Mouse (Mus musculus) heart, embryonic 13.5 days (tissue): ENCODE measurements at regions not wholly inside any gene's neighbourhood (a gene's known extent, or its start where the extent isn't known, plus 50 kb on each side); places are given as distances from the start of the nearest gene placed in this dataset.

Source experiments
- ATAC-seq: fragments of 200-750 bp; cut with Nextera tagmentation; 2 replicates; pipeline ENCODE4 v1.8.0; 2017; ENCODE audit warnings: moderate TSS enrichment; ENCODE audit not compliant: insufficient number of reproducible peaks, low FRiP score, low TSS enrichment; ENCODE audit errors: extremely low read depth
- H3K27ac ChIP-seq: fragments of 300-500 bp; sonication (generic); replicated peaks from 2 replicates; pipeline ENCODE4 v1.5.1; 2015; ENCODE audit warnings: moderate library complexity, mild to moderate bottlenecking, inconsistent platforms
- H3K27me3 ChIP-seq: fragments of 300-500 bp; sonication (generic); replicated peaks from 2 replicates; pipeline ENCODE4 v1.6.1; 2015; ENCODE audit warnings: mild to moderate bottlenecking, inconsistent platforms
- H3K36me3 ChIP-seq: fragments of 300-500 bp; sonication (generic); 2 replicates; pipeline ENCODE4 v1.6.1; 2015; ENCODE audit warnings: mild to moderate bottlenecking, inconsistent platforms
- H3K4me1 ChIP-seq: fragments of 300-500 bp; sonication (generic); 2 replicates; pipeline ENCODE4 v1.6.1; 2015; ENCODE audit warnings: inconsistent platforms
- H3K4me2 ChIP-seq: fragments of 300-500 bp; sonication (generic); 2 replicates; pipeline ENCODE4 v1.6.1; 2015; ENCODE audit warnings: inconsistent platforms, mild to moderate bottlenecking, moderate library complexity
- H3K4me3 ChIP-seq: fragments of 300-500 bp; sonication (generic); 2 replicates; pipeline ENCODE4 v1.5.1; 2015; ENCODE audit warnings: moderate library complexity, mild to moderate bottlenecking, inconsistent platforms
- H3K9ac ChIP-seq: fragments of 300-500 bp; sonication (generic); 2 replicates; pipeline ENCODE4 v1.6.1; 2015; ENCODE audit warnings: inconsistent platforms, mild to moderate bottlenecking, moderate library complexity
- H3K9me3 ChIP-seq: fragments of 300-500 bp; sonication (generic); 2 replicates; pipeline ENCODE4 v1.6.1; 2016; ENCODE audit warnings: inconsistent platforms
- WGBS: fragments of 180-500 bp; shearing (Covaris S2); methylation state at CpG from one replicate; pipeline ENCODE4 v1.1.7; 2015; ENCODE audit warnings: mixed read lengths; 5-methylcytosine and 5-hydroxymethylcytosine counted together

DNA sequence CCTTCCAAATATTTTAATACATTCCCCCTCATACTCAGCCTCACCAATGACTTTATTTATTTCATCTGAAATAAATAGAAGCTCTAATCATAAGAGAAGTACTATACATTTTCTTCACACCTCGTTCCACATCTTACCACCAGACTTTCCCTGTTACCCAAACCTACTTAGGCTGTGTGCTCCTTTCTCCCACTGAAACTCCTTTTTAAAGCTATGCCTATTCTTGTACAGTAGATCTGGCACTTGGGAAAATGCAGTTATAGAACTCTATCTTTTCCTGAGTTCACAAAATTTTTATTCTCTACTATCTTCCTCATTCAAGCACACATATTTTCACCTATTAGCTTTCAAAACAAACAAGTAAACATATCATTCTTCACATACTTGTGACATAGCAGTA lies 272.8 kb upstream of the Prkd1 start:
- no peak overlapping the region for H3K4me3 ChIP-seq
- no peaks in the 10 kb centered on the region for H3K4me1 ChIP-seq
- WGBS: 59% methylated on average over 1 of the region's 1 CpGs
- no peak for ATAC-seq
- H3K4me2 ChIP-seq: no peak overlapping the region
- no peaks in the 10 kb centered on the region for H3K27me3 ChIP-seq
- H3K36me3 ChIP-seq: no peaks in the 10 kb centered on the region
- no peak overlapping the region for H3K27ac ChIP-seq
- H3K9ac ChIP-seq: no peak overlapping the region
- peaks cover 9% of the 10 kb centered on the region; the same call in 1 of the 2 replicates for H3K9me3 ChIP-seq

DNA sequence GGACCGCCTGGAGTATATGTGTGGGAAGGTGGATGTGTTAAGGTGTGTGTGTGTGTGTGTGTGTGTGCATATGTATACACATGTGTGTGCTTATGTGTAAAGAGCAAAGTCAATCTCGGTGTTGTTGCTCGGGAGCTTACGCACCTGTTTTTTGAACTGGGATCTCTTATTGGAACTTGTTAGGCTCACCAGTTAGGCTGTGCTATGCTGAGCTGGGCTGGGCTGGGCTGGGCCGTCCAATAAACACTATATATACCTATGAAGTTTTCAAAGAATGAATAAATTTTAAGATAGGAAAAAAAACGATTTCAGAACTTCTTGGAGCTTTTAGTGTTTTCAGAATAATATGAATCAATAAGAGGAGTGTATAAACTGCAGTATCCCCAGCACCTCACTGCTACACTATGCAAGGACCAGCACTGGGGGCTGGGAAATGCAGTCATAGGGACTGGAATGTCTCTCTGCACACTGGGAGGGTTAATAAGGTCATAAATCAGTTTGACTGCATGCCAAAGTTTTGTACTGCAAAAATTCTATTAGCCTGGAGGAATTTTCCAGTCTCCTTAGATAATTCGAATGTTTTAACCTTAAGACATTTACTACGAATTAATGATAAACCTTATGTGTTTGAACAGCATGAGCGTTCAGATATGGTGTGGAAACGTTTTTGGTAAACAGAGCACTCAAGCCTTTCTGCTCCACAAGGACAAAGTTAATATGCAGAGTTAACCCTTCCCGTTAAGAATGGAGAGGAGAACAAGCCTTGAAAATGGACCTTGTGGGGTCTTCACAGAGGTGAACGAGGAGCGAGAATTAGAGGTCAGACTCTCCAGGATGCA lies 250.9 kb upstream of the Prkd1 start:
- 71% methylated on average over 13 of the region's 13 CpGs for WGBS
- no peak overlapping the region for H3K27ac ChIP-seq

DNA sequence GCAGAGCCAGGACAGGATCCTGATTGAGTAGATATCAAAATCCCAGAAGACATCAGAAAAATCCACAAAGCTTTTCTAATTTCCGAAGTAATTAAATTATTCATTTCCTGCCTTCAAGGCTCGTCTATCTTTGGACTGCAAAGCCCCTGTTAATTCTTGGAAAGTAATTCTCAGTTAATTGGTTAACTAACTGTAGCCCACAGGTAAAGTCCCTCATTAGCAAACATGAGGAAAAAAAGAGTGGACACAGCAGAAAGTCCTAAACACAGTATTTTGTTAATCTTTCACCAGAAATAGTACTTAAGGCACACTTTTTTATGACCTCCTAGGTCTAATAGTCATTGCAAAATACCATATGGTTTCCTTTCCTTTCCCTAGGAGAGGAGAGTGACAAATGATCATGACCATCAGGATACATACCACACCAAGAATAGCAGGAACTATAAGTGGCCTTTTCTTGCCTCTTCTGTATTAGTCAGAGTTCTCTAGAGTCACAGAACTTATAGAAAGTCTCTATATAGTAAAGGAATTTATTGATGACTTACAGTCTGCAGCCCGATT lies 248.8 kb upstream of the Prkd1 start:
- no peaks in the 10 kb centered on the region for H3K4me1 ChIP-seq
- H3K27me3 ChIP-seq: no peaks in the 10 kb centered on the region
- ATAC-seq: no peak
- no peak overlapping the region for H3K9ac ChIP-seq
- no peak overlapping the region for H3K27ac ChIP-seq
- WGBS: 68% methylated on average over 3 of the region's 3 CpGs
- no peak overlapping the region for H3K4me2 ChIP-seq
- no peak overlapping the region for H3K4me3 ChIP-seq
- 0 out of 2 replicates have a peak, but pooled peaks cover 4% of the 10 kb centered on the region for H3K9me3 ChIP-seq
- no peaks in the 10 kb centered on the region for H3K36me3 ChIP-seq

More for the DNA sequence above, 250.9 kb upstream of the Prkd1 start:
- H3K36me3 ChIP-seq: no peaks in the 10 kb centered on the region
- H3K4me2 ChIP-seq: no peak overlapping the region
- H3K27me3 ChIP-seq: no peaks in the 10 kb centered on the region
- no peak for ATAC-seq
- H3K4me1 ChIP-seq: no peaks in the 10 kb centered on the region
- no peak overlapping the region for H3K4me3 ChIP-seq
- H3K9ac ChIP-seq: no peak overlapping the region
- 0 out of 2 replicates have a peak, but pooled peaks cover 4% of the 10 kb centered on the region for H3K9me3 ChIP-seq

DNA sequence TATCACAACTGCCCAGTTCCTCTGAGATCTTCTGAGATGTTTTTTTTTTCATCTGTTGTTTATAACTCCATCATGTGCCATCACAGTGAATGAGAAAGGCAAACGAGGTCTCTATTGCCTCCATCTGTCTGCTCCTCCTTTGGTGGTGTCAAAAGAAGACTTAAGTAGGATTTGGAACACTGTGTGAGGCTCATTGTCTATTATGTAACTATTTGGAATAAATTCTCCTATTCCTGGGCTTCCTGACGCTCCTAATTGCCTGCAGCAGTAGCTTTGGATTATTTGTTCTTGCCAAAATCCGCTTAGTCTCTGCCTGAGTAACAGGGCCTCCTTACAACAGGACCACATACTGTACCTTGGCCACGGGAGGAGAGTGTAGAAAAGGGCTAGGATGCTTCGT lies 244.7 kb upstream of the Prkd1 start:
- Histone ChIP-seq H3K27ac (no peak overlapping the region), H3K36me3 (no peaks in the 10 kb centered on the region), H3K9me3 (no peaks in the 10 kb centered on the region), H3K4me1 (no peaks in the 10 kb centered on the region), H3K4me3 (no peak overlapping the region), H3K4me2 (no peak overlapping the region), H3K27me3 (no peaks in the 10 kb centered on the region), H3K9ac (no peak overlapping the region)
- no peak for ATAC-seq
- WGBS: 54% methylated on average over 5 of the region's 5 CpGs

DNA sequence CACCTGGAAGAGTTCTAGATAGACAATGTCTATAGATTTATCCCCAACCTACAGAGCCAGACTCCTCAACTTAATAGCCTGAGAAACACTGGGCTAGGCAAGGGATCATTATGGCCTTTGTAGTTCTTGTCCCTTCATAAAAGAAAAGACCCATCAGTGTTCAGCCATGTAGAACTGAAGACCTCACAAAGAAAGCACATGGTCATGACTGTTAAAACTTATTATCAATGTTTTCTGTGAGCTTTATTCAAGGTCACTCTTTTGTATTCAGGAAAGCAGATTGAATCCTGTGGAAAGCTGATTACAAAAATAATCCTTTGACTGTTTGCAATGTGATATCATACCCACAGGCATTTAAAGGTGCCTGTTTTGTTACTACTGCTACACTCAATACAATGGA lies 226.9 kb upstream of the Prkd1 start:
- ATAC-seq: no peak
- Histone ChIP-seq H3K9me3 (no peaks in the 10 kb centered on the region), H3K27ac (no peak overlapping the region), H3K9ac (no peak overlapping the region), H3K4me3 (no peak overlapping the region), H3K27me3 (no peaks in the 10 kb centered on the region), H3K4me2 (no peak overlapping the region), H3K4me1 (no peaks in the 10 kb centered on the region), H3K36me3 (no peaks in the 10 kb centered on the region)

DNA sequence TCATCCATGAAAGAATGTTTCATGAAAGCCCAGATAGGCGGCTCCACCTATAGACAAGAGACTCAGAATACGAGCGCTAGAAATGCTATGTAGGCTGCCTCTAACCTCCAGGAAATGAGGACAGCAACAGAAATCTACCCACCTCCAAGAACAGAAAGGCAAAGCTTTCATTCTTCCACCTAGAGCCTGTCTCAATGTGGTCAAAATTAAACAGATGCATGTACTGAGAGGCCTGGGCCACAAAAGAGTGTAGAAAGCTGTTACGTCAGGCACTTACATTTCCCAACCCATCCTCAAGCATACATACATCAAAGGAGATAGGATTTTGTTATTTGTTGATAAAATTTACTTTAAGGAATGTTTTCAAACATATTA lies 225.1 kb upstream of the Prkd1 start:
- no peaks in the 10 kb centered on the region for H3K4me1 ChIP-seq
- no peak overlapping the region for H3K4me2 ChIP-seq
- H3K36me3 ChIP-seq: no peaks in the 10 kb centered on the region
- no peak overlapping the region for H3K27ac ChIP-seq
- no peak for ATAC-seq
- H3K9me3 ChIP-seq: no peaks in the 10 kb centered on the region
- WGBS: 81% methylated on average over 4 of the region's 4 CpGs
- no peak overlapping the region for H3K9ac ChIP-seq
- H3K4me3 ChIP-seq: no peak overlapping the region
- H3K27me3 ChIP-seq: no peaks in the 10 kb centered on the region

DNA sequence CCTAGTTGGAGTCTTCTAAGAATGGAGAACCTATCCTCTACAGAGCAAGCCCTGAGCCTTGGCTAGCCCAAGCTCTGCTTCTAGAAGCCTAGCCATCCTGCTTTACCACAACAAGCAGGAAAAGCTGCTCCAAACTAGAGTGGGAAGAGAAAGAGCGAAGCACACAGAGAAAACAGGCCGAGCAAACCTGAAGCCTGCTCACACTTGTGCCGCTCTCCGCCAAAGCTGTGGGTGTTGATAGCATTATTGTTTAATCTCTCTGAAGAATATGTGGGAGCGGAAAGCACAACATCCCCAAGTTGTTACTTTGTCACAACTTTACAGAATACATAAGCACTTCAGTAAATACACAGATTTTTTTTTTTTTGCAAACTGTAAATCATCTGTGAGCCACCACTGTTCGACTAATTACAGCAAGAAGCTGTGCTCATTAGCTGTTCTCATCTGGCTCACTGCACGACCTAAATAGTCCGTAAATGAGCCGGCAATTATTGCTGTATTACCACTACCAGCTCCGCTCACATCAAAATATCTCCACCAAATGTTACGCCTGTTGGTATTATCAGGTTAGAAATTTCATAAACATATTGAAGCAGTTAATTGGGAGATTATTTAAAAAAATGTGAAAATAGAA lies 224.6 kb upstream of the Prkd1 start:
- Histone ChIP-seq H3K27ac (no peak overlapping the region), H3K9ac (no peak overlapping the region), H3K4me3 (no peak overlapping the region), H3K4me2 (no peak overlapping the region), H3K36me3 (no peaks in the 10 kb centered on the region), H3K9me3 (no peaks in the 10 kb centered on the region), H3K27me3 (no peaks in the 10 kb centered on the region), H3K4me1 (no peaks in the 10 kb centered on the region)
- no peak for ATAC-seq
- WGBS: 77% methylated on average over 11 of the region's 11 CpGs

DNA sequence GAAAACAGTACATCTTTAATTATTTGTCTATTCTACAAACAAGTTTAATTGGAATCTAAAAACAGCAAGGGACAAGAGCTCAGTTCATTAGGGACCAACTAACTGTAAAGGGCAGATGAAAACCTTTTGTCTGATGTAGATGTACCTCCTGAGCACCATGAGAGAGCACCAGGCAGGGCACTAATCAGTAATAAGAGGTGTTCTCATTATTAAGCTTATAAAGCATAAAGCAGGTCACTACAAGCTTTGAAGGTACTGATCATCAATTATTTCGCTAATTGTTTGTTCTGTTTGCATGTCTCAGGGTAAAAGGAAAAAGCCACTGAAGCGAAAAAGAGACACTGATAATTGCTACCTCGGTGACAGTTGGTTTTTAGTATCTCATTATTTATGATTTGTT lies 202.7 kb upstream of the Prkd1 start:
- 67% methylated on average over 3 of the region's 3 CpGs for WGBS
- H3K4me1 ChIP-seq: no peaks in the 10 kb centered on the region
- H3K4me2 ChIP-seq: no peak overlapping the region
- no peak overlapping the region for H3K4me3 ChIP-seq
- H3K9ac ChIP-seq: no peak overlapping the region
- H3K36me3 ChIP-seq: no peaks in the 10 kb centered on the region
- H3K27ac ChIP-seq: no peak overlapping the region
- ATAC-seq: no peak
- no peaks in the 10 kb centered on the region for H3K9me3 ChIP-seq
- no peaks in the 10 kb centered on the region for H3K27me3 ChIP-seq

DNA sequence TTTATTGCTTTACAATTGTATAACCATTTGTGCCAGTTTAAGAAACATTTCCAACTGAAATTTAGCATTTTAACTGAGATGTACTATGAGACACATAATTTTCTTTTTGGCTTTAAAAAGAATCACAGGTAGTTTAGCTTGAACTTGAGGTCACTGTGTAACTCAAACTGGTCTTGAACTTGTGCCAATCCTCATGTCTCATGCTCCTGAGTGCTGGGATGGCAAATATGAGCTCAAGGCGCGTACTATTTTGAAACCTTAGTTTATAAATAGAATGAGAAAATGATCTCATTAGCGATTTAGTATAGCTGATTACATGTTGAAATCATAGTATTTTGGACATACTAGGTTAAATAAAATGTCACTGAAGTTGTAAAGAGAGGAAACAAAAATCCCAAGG lies 199.1 kb upstream of the Prkd1 start:
- Histone ChIP-seq H3K4me1 (no peaks in the 10 kb centered on the region), H3K27me3 (no peaks in the 10 kb centered on the region), H3K27ac (no peak overlapping the region), H3K9me3 (no peaks in the 10 kb centered on the region), H3K4me2 (no peak overlapping the region), H3K36me3 (no peaks in the 10 kb centered on the region), H3K4me3 (no peak overlapping the region), H3K9ac (no peak overlapping the region)
- no peak for ATAC-seq
- whole genome bisulfite sequencing: 49% methylated on average over 3 of the region's 3 CpGs

DNA sequence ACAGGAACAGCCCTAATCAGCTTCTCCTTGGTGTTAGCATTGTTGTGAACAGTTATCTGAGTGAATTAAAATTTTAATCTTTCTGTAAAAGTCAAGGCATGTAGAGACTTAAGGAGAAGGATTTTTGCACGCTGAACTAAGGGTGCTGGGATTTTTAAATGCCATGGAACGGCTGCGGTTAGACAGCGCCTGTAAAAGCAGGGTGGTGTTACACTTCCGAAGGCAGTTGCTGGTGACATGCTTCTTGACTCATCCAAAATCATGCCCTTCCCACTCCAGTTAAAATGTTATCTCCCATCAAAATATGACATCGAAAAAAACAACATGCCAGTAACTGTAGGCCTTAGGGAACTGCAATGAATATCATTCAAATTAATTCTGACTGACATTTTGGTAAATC lies 193.8 kb upstream of the Prkd1 start:
- Histone ChIP-seq H3K9ac (no peak overlapping the region), H3K27ac (no peak overlapping the region), H3K27me3 (no peaks in the 10 kb centered on the region), H3K4me3 (no peak overlapping the region), H3K9me3 (no peaks in the 10 kb centered on the region), H3K36me3 (no peaks in the 10 kb centered on the region), H3K4me2 (no peak overlapping the region), H3K4me1 (no peaks in the 10 kb centered on the region)
- ATAC-seq: no peak
- 78% methylated on average over 6 of the region's 6 CpGs for WGBS

DNA sequence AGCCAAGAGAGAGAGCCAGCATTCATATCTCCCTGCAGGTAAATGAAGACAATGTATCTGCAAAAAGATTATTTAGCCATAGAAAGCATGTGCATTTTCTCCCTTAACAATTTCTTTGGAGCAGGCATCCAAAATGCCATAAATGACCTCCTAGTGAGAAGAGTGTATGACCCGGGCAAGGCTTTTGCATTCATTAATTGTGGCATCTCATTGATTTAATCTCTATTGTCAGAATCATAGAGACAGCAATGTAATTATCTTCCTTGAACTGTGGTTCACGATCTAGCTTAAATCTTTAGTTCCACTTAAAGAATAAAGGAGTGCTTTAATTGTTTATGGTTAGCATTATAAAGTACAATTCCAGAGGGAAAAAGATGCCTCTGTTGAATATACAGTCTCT lies 190.5 kb upstream of the Prkd1 start:
- ATAC-seq: no peak
- WGBS: 73% methylated on average over 2 of the region's 2 CpGs
- H3K4me3 ChIP-seq: no peak overlapping the region
- H3K9me3 ChIP-seq: no peaks in the 10 kb centered on the region
- no peaks in the 10 kb centered on the region for H3K27me3 ChIP-seq
- H3K4me2 ChIP-seq: no peak overlapping the region
- no peaks in the 10 kb centered on the region for H3K36me3 ChIP-seq
- H3K9ac ChIP-seq: no peak overlapping the region
- no peak overlapping the region for H3K27ac ChIP-seq
- no peaks in the 10 kb centered on the region for H3K4me1 ChIP-seq
